8 mouse cellular contexts compared by ENCODE assay signal in the genomic region with DNA sequence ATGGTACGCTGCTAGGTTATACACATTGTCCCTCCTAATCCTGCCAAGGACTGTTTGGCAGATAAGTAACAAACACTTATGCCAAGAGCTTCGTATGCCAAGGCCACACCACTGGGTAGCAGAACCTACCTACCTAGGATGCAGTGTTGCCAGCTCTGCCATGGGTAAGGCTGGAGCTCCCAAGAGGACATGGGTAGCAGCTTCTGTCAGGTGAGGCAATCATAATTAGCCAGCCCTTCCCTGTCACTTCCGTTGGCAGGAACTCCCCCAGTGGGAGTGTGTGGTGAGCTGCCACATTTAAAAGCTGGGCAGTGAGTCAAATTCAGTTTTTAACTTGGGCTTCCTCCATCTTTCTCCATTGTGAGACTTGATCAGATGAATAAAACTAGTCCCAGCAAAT.
DNase-seq lines count a peak whose midpoint lies in the region; ATAC-seq and TF ChIP-seq lines count a peak whose summit lies in the region.

No protein-coding gene starts in this region.

- TF ChIP-seq POLR2A in CH12.LX (IDR thresholded peaks at IDR 0.05; ENCODE audit: low read depth, low read length) = no peak

- H3K27me3 ChIP-seq in forebrain, embryonic 15.5 days = no peaks in the 10 kb centered on the region
- no peaks in the 10 kb centered on the region for H3K27me3 ChIP-seq in forebrain, embryonic 12.5 days
- H3K27me3 ChIP-seq in CH12.LX (replicated peaks) = no peaks in the 10 kb centered on the region

- H3K4me1 ChIP-seq in forebrain, embryonic 15.5 days = peaks cover 17% of the 10 kb centered on the region
- no peaks in the 10 kb centered on the region for H3K4me1 ChIP-seq in forebrain, embryonic 12.5 days
- peaks cover 3 to 9% of the 10 kb centered on the region in 2 experiments for H3K4me1 ChIP-seq in CH12.LX (ENCODE audit: control insufficient read depth in 1 of 2, insufficient read depth in 2 of 2)

- H3K9ac ChIP-seq in forebrain, embryonic 15.5 days (replicated peaks) = no peak overlapping the region
- no peak overlapping the region for H3K9ac ChIP-seq in forebrain, embryonic 12.5 days
- H3K9ac ChIP-seq in CH12.LX (ENCODE audit: insufficient read depth, low read depth) = no peak overlapping the region

- H3K36me3 ChIP-seq in forebrain, embryonic 15.5 days = no peaks in the 10 kb centered on the region
- no peaks in the 10 kb centered on the region for H3K36me3 ChIP-seq in forebrain, embryonic 12.5 days (replicated peaks)
- H3K36me3 ChIP-seq in CH12.LX (replicated peaks in 1 of 2; ENCODE audit: control insufficient read depth in 1 of 2, insufficient read depth in 1 of 2, low read length in 1 of 2) = no peaks in the 10 kb centered on the region

- dilution Hi-C loops in CH12.LX (cut with MboI; ENCODE audit: extremely low pct_ligation_motif_present, extremely low pct_unique_long_range_greater_than_20kb, low sequenced_read_pairs) = no loop called here

- no peaks in the 10 kb centered on the region for H3K79me2 ChIP-seq in CH12.LX (replicated peaks; ENCODE audit: control insufficient read depth, extremely low read depth, insufficient read depth, poor library complexity, severe bottlenecking)

- 34% methylated on average over 3 of the region's 3 CpGs for WGBS in forebrain, embryonic 15.5 days
- whole genome bisulfite sequencing in forebrain, embryonic 12.5 days = 79% methylated on average over 3 of the region's 3 CpGs

- no peak for TF ChIP-seq RAD21 in CH12.LX (IDR thresholded peaks at IDR 0.05; ENCODE audit: low read depth, low read length)

- DNase-seq in CH12.LX (ENCODE audit: extremely low read depth) = peak; percentile 3
- DNase-seq in cerebellum, postnatal 36 days = peak; percentile 56 to 63
- peak; percentile 67 to 88 for DNase-seq in layer of hippocampus, adult 18-20 months (ENCODE audit: low spot score in 2 of 2)
- DNase-seq in right cerebral cortex, postnatal 14 days = peak; percentile 22
- no peak for DNase-seq in urinary bladder, postnatal 14 days (ENCODE audit: low spot score)
- no peak for DNase-seq in testis, postnatal 14 days (ENCODE audit: low spot score)

- no peak overlapping the region for H3K4me2 ChIP-seq in forebrain, embryonic 15.5 days (replicated peaks)
- no peak overlapping the region for H3K4me2 ChIP-seq in forebrain, embryonic 12.5 days
- H3K4me2 ChIP-seq in CH12.LX (ENCODE audit: insufficient read depth, low read depth, poor library complexity, severe bottlenecking) = no peak overlapping the region

- no peaks in the 10 kb centered on the region for H3K9me3 ChIP-seq in forebrain, embryonic 15.5 days
- no peaks in the 10 kb centered on the region for H3K9me3 ChIP-seq in forebrain, embryonic 12.5 days
- no peaks in the 10 kb centered on the region for H3K9me3 ChIP-seq in CH12.LX (replicated peaks; ENCODE audit: low read length)

- no peak for TF ChIP-seq CTCF in CH12.LX (conservative IDR thresholded peaks at IDR 0.05 in 1 of 2, IDR thresholded peaks at IDR 0.05 in 1 of 2; ENCODE audit: low read depth in 2 of 2, low read length in 2 of 2)

- H3K4me3 ChIP-seq in forebrain, embryonic 15.5 days = no peak overlapping the region
- H3K4me3 ChIP-seq in forebrain, embryonic 12.5 days (replicated peaks) = no peak overlapping the region
- H3K4me3 ChIP-seq in CH12.LX (replicated peaks in 1 of 3; ENCODE audit: low read depth in 2 of 3, low read length in 2 of 3, poor library complexity in 1 of 3) = no peak overlapping the region

- H3K27ac ChIP-seq in forebrain, embryonic 15.5 days (replicated peaks) = no peak overlapping the region; the same call in 1 of the 2 replicates
- H3K27ac ChIP-seq in forebrain, embryonic 12.5 days = no peak overlapping the region
- no peak overlapping the region for H3K27ac ChIP-seq in CH12.LX (ENCODE audit: insufficient read depth, low read depth)

- in situ Hi-C loops in CH12.LX (cut with MboI; ENCODE audit: low pct_ligation_motif_present, low pct_unique_long_range_greater_than_20kb, low sequenced_read_pairs) = no loop called here

- peak; percentile 90 for ATAC-seq in forebrain, embryonic 15.5 days (replicated peaks)
- ATAC-seq in forebrain, embryonic 12.5 days (ENCODE audit: low FRiP score) = no peak

- TF ChIP-seq EP300 in CH12.LX (IDR thresholded peaks at IDR 0.05; ENCODE audit: low read length) = no peak

TF ChIP-seq in CH12.LX, 34 proteins besides CTCF, POLR2A, EP300 and RAD21:
- TF ChIP-seq USF1 (IDR thresholded peaks at IDR 0.05; ENCODE audit: low read depth, low read length) (no peak), JUND (conservative IDR thresholded peaks at IDR 0.05; ENCODE audit: low read depth, low read length) (no peak), PAX5 (IDR thresholded peaks at IDR 0.05; ENCODE audit: low read length) (no peak), MAZ (IDR thresholded peaks at IDR 0.05; ENCODE audit: low read depth, low read length) (no peak), ELF1 (IDR thresholded peaks at IDR 0.05; ENCODE audit: low read depth, low read length) (no peak), MAX (IDR thresholded peaks at IDR 0.05; ENCODE audit: low read length) (no peak), NRF1 (IDR thresholded peaks at IDR 0.05; ENCODE audit: low read depth, low read length) (no peak)

Comparison
In these comparisons a context has a peak if more than half of its experiments do, and no peak if none do; other contexts are left out.
1. DNase-seq: peak in CH12.LX (single experiment), cerebellum, postnatal 36 days (2 of 2), layer of hippocampus, adult 18-20 months (2 of 2) and right cerebral cortex, postnatal 14 days (single experiment); none in urinary bladder, postnatal 14 days (single experiment) and testis, postnatal 14 days (single experiment).